Mouse (Mus musculus): ENCODE results near the gene Gm572. TPM values are rescaled to one million over a fixed set of nuclear protein-coding genes. Genes with fewer than 3 reads are reported as not detected.

The Gm572 gene
- polyA plus RNA-seq, 1 experiment from 2014 or later = not detected

- 64% methylated on average over 6 of the region's 6 CpGs for WGBS
- DNase-seq (ENCODE audit: low spot score) = no peak
- no peaks in the 10 kb centered on the region; the same call in none of the 2 replicates for H3K4me1 ChIP-seq (replicated peaks; ENCODE audit: control insufficient read depth, insufficient read depth, low read length)
- H3K27me3 ChIP-seq (replicated peaks; ENCODE audit: control insufficient read depth, insufficient read depth, low read length) = peaks cover 12% of the 10 kb centered on the region; the same call in 1 of the 2 replicates
- H3K9me3 ChIP-seq (ENCODE audit: control insufficient read depth, low read length) = no peaks in the 10 kb centered on the region
- no peak overlapping the region for H3K9ac ChIP-seq (ENCODE audit: low read depth, low read length)
- H3K4me2 ChIP-seq = no peak overlapping the region
- ATAC-seq (replicated peaks; ENCODE audit: low FRiP score) = no peak
- H3K36me3 ChIP-seq (ENCODE audit: control insufficient read depth, insufficient read depth, low read length) = no peaks in the 10 kb centered on the region
- H3K4me3 ChIP-seq (ENCODE audit: low read depth, low read length) = no peak overlapping the region
- H3K27ac ChIP-seq (ENCODE audit: low read depth, low read length) = no peak overlapping the region
Observed at GRCm38 (mm10) chr4:148664021-148664420, 20.9 kb downstream of the Gm572 start.

DNA sequence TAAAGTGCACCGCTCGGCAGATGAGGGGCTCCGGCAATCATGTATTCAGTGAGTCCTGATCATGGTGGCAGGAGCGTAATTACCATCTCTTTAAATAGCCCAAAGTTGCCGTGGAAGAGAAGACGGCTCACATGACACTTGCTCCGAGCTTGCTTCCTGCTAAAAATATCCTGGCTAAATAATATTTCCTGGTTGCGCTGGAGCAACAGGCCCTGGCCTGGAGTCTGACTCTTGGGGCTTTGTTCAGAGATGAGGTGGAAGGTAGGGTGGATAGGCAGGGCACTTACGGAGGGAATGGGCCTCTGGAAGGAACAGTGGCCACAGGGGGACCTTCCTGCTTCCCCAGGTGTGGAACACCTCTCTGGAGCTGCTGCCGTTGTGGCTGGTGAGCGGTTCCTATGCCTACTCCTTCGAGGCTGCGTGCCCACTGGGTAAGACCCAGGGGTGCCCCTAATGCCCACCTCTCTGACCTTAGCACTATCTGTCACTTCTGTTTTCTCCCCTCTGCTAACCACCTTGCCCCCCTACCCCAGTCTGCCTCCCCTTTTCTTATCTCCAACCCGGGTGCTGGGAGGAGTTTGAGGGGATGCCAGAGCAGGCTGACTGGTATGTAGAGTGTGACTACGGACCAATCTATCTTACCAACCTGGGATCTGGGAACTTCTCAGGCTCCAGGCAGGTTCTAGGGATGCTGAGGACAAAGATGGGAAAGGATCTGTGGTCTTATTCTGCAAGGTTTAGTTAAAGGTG lies 24.1 kb downstream of the Gm572 start:
- Histone ChIP-seq H3K36me3 (ENCODE audit: control insufficient read depth, insufficient read depth, low read length) (no peaks in the 10 kb centered on the region), H3K9ac (ENCODE audit: low read depth, low read length) (no peak overlapping the region), H3K27ac (ENCODE audit: low read depth, low read length) (no peak overlapping the region), H3K27me3 (replicated peaks; ENCODE audit: control insufficient read depth, insufficient read depth, low read length) (peaks cover 12% of the 10 kb centered on the region; the same call in 1 of the 2 replicates), H3K9me3 (ENCODE audit: control insufficient read depth, low read length) (no peaks in the 10 kb centered on the region), H3K4me1 (replicated peaks; ENCODE audit: control insufficient read depth, insufficient read depth, low read length) (peaks cover 12% of the 10 kb centered on the region), H3K4me3 (ENCODE audit: low read depth, low read length) (no peak overlapping the region), H3K4me2 (no peak overlapping the region)
- WGBS = 80% methylated on average over 15 of the region's 15 CpGs
- ATAC-seq (replicated peaks; ENCODE audit: low FRiP score) (no peak), DNase-seq (ENCODE audit: low spot score) (no peak)

DNA sequence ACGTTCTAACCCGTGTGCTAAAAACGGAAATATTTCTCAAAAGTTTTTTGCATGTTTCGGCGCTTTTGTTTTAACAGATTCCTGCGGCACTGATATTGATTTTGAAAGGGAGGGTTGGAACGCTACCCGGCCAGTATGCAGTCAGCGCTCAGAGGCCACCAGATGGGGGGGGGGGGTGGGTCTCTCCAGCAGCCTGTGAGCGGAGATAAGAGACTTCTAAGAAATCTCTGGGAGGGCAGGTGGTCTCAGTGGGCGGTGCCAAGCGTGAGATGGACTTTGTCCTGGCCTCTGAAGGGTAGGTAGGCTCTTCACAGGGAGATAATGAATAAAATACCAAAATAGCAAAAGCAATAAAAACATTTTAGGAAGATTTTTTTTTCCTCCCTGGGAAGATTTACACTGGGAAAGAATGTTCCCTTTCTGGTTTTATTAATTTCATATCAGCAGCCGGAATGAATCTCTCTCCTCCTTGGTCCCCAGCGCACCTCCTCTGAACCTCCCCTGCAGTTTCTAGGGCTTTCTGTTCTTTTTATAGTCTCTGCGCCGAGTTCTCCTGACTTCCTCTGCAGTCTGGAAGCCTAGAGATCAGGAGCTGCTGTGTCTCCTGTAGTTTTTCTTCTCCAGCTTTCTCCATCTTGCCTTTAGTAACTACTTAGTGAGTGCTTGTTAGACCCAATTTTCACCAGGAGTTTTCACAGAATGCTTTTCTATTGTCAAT lies 28.3 kb downstream of the Gm572 start:
- Histone ChIP-seq H3K27ac (ENCODE audit: low read depth, low read length) (peak overlapping the region; percentile 48), H3K4me3 (ENCODE audit: low read depth, low read length) (peak overlapping the region; percentile 24; the same call in 1 of the 2 replicates), H3K9me3 (ENCODE audit: control insufficient read depth, low read length) (no peaks in the 10 kb centered on the region), H3K27me3 (replicated peaks; ENCODE audit: control insufficient read depth, insufficient read depth, low read length) (0 out of 2 replicates have a peak, but pooled peaks cover 3% of the 10 kb centered on the region), H3K36me3 (ENCODE audit: control insufficient read depth, insufficient read depth, low read length) (no peaks in the 10 kb centered on the region), H3K4me1 (replicated peaks; ENCODE audit: control insufficient read depth, insufficient read depth, low read length) (peaks cover 29% of the 10 kb centered on the region), H3K9ac (ENCODE audit: low read depth, low read length) (no peak overlapping the region), H3K4me2 (peak overlapping the region; percentile 62)
- 8% methylated on average over 16 of the region's 16 CpGs for WGBS
- ATAC-seq (replicated peaks; ENCODE audit: low FRiP score) (peak; percentile 84), DNase-seq (ENCODE audit: low spot score) (peak; percentile 58)

- ATAC-seq (replicated peaks; ENCODE audit: low FRiP score) = no peak
- DNase-seq (ENCODE audit: low spot score) = no peak
- H3K36me3 ChIP-seq (ENCODE audit: control insufficient read depth, insufficient read depth, low read length) = no peaks in the 10 kb centered on the region
- no peak overlapping the region for H3K4me3 ChIP-seq (ENCODE audit: low read depth, low read length)
- H3K9me3 ChIP-seq (ENCODE audit: control insufficient read depth, low read length) = no peaks in the 10 kb centered on the region
- H3K27ac ChIP-seq (ENCODE audit: low read depth, low read length) = no peak overlapping the region
- H3K9ac ChIP-seq (ENCODE audit: low read depth, low read length) = no peak overlapping the region
- peaks cover 36% of the 10 kb centered on the region for H3K4me1 ChIP-seq (replicated peaks; ENCODE audit: control insufficient read depth, insufficient read depth, low read length)
- 44% methylated on average over 7 of the region's 7 CpGs for WGBS
- H3K27me3 ChIP-seq (replicated peaks; ENCODE audit: control insufficient read depth, insufficient read depth, low read length) = no peaks in the 10 kb centered on the region
- H3K4me2 ChIP-seq = no peak overlapping the region
Observed at GRCm38 (mm10) chr4:148675043-148675442, 31.9 kb downstream of the Gm572 start.

DNA sequence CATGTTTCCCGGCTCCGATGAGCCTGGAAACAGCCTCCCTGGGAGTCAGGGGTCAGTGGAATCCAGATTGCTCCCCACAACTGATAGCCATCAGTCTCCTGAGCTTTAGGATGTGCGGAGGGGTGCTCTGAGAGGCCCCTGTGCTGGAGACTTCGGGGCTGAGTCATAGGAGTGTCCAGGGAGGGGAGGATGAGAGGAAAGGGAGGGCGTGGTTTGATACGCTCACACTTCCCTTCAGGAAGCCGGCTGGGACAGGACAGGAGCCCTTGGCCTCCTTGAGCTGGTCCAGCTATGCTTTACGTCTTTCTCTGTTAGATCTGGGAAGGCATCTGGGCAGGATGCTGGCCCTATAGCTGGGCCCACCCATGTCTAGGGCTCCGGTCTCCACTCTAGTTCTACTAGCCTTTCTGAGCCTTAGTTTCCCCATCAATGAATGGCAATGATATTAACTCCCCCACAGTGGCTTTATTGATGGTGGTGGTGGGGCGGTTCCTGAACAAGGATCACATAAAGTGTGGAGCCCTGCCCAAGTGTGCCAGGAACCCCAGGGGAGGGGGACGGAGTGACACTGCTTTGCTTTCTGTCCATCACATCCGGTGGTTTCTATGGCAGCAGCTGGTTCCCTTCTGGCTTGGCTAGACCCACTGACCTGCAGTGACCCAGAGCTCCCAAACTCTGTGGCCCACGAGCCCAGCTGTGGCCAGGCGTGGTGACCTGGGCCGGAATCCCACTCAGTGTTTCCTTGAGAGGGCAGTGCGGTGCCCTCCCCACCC lies 33.3 kb downstream of the Gm572 start:
- no peaks in the 10 kb centered on the region for H3K27me3 ChIP-seq (replicated peaks; ENCODE audit: control insufficient read depth, insufficient read depth, low read length)
- H3K36me3 ChIP-seq (ENCODE audit: control insufficient read depth, insufficient read depth, low read length) = no peaks in the 10 kb centered on the region
- peak; percentile 22 for ATAC-seq (replicated peaks; ENCODE audit: low FRiP score)
- H3K4me3 ChIP-seq (ENCODE audit: low read depth, low read length) = no peak overlapping the region
- H3K9me3 ChIP-seq (ENCODE audit: control insufficient read depth, low read length) = no peaks in the 10 kb centered on the region
- H3K4me1 ChIP-seq (replicated peaks; ENCODE audit: control insufficient read depth, insufficient read depth, low read length) = peaks cover 35% of the 10 kb centered on the region
- 29% methylated on average over 16 of the region's 16 CpGs for WGBS
- H3K4me2 ChIP-seq = no peak overlapping the region; the same call in 1 of the 2 replicates
- H3K9ac ChIP-seq (ENCODE audit: low read depth, low read length) = no peak overlapping the region
- DNase-seq (ENCODE audit: low spot score) = no peak
- 0 out of 2 replicates have a peak overlapping the region, but pooled peaks have one; percentile 1 for H3K27ac ChIP-seq (ENCODE audit: low read depth, low read length)

DNA sequence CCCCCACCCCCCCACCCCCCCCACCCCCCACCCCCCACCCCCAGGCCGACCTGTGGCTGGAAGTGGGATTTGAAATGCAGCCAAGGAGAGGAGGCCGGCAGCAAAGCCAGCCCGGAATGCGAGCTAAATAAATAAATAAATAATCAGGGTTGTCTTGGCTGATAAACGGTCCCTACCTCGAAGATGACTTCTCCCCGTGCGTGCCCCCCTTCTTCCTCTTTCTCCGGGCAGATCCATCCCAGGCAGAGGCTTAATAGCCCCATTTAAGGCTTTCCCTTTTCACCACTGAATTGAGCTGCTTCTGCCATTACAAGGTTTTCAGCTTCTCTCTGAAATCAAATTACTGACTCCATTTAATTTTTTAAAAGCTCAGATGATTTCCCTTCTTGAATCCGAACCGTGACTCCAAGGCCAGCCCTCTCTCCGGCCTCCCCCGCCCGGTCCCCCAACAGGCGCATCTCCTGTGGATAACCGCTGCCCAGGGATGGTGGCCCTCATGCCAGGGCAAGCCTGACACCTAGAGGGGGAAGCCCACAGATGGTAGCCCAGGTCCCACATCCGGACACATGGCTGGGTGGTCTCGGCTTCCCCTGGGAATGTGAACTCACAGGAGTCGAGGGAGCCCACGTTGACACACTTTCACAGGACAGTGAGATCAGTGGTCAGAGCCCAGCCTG lies 34.0 kb downstream of the Gm572 start:
- WGBS = 43% methylated on average over 20 of the region's 20 CpGs
- Histone ChIP-seq H3K27me3 (replicated peaks; ENCODE audit: control insufficient read depth, insufficient read depth, low read length) (no peaks in the 10 kb centered on the region), H3K27ac (ENCODE audit: low read depth, low read length) (no peak overlapping the region), H3K9me3 (ENCODE audit: control insufficient read depth, low read length) (no peaks in the 10 kb centered on the region), H3K36me3 (ENCODE audit: control insufficient read depth, insufficient read depth, low read length) (no peaks in the 10 kb centered on the region), H3K4me3 (ENCODE audit: low read depth, low read length) (no peak overlapping the region), H3K4me1 (replicated peaks; ENCODE audit: control insufficient read depth, insufficient read depth, low read length) (peaks cover 34% of the 10 kb centered on the region), H3K9ac (ENCODE audit: low read depth, low read length) (no peak overlapping the region), H3K4me2 (no peak overlapping the region)
- no peak for DNase-seq (ENCODE audit: low spot score)
- no peak for ATAC-seq (replicated peaks; ENCODE audit: low FRiP score)

GRCm38 (mm10) chr4:148678105-148678504 lies 35.0 kb downstream of the Gm572 start:
- Histone ChIP-seq H3K4me3 (ENCODE audit: low read depth, low read length) (no peak overlapping the region), H3K9ac (ENCODE audit: low read depth, low read length) (no peak overlapping the region), H3K27me3 (replicated peaks; ENCODE audit: control insufficient read depth, insufficient read depth, low read length) (no peaks in the 10 kb centered on the region), H3K27ac (ENCODE audit: low read depth, low read length) (no peak overlapping the region), H3K9me3 (ENCODE audit: control insufficient read depth, low read length) (no peaks in the 10 kb centered on the region), H3K4me2 (no peak overlapping the region), H3K4me1 (replicated peaks; ENCODE audit: control insufficient read depth, insufficient read depth, low read length) (peaks cover 34% of the 10 kb centered on the region), H3K36me3 (ENCODE audit: control insufficient read depth, insufficient read depth, low read length) (no peaks in the 10 kb centered on the region)
- ATAC-seq (replicated peaks; ENCODE audit: low FRiP score) (no peak), DNase-seq (ENCODE audit: low spot score) (no peak)
- 88% methylated on average over 7 of the region's 7 CpGs for WGBS

DNA sequence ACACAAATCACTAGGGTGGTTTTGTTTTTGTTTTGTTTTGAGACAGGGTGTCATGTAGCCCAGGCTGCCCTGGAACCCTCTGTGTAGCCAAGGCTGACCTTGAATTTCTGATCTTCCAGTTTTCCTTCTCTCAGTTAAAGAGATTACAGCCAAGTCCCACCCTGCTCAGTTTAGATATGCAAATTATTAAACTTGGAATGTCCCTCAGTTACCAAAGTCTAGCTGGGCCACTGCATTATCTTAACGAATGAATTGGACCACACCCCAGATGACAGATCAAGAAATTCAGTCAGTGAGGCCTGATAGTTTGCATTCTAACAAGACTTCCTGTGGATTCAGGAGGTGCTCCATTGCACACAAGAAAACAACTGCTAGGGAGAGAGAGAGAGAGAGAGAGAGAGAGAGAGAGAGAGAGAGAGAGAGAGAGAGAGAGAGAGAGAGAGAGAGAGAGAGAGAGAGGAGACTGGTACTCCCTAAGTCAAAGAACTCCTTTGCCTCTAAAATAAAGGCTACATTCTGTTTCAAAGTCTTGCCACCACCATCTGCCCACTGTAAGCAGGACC lies 37.5 kb downstream of the Gm572 start:
- H3K9ac ChIP-seq (ENCODE audit: low read depth, low read length) = no peak overlapping the region
- H3K4me2 ChIP-seq = peak overlapping the region; percentile 65
- peaks cover 4% of the 10 kb centered on the region for H3K27me3 ChIP-seq (replicated peaks; ENCODE audit: control insufficient read depth, insufficient read depth, low read length)
- 43% methylated on average over 1 of the region's 1 CpGs for WGBS
- H3K4me3 ChIP-seq (ENCODE audit: low read depth, low read length) = no peak overlapping the region; the same call in 1 of the 2 replicates
- H3K27ac ChIP-seq (ENCODE audit: low read depth, low read length) = peak overlapping the region; percentile 87
- DNase-seq (ENCODE audit: low spot score) = no peak
- H3K4me1 ChIP-seq (replicated peaks; ENCODE audit: control insufficient read depth, insufficient read depth, low read length) = peaks cover 28% of the 10 kb centered on the region
- H3K36me3 ChIP-seq (ENCODE audit: control insufficient read depth, insufficient read depth, low read length) = no peaks in the 10 kb centered on the region
- ATAC-seq (replicated peaks; ENCODE audit: low FRiP score) = peak; percentile 83
- H3K9me3 ChIP-seq (ENCODE audit: control insufficient read depth, low read length) = no peaks in the 10 kb centered on the region

Measured in liver, embryonic 11.5 days (tissue).